Mouse (Mus musculus) cerebellum, adult 11 months (tissue): ENCODE data around the gene Hist1h3i.
"Not testable (repeated sequence)": the region's sequence is repeated elsewhere in the genome, so short reads cannot be mapped to it uniquely, and the experiment has no call there.

Experiments
- DNase-seq: peaks from one replicate; pipeline ENCODE4 v3.0.0; 2022

Hist1h3i gene

DNA sequence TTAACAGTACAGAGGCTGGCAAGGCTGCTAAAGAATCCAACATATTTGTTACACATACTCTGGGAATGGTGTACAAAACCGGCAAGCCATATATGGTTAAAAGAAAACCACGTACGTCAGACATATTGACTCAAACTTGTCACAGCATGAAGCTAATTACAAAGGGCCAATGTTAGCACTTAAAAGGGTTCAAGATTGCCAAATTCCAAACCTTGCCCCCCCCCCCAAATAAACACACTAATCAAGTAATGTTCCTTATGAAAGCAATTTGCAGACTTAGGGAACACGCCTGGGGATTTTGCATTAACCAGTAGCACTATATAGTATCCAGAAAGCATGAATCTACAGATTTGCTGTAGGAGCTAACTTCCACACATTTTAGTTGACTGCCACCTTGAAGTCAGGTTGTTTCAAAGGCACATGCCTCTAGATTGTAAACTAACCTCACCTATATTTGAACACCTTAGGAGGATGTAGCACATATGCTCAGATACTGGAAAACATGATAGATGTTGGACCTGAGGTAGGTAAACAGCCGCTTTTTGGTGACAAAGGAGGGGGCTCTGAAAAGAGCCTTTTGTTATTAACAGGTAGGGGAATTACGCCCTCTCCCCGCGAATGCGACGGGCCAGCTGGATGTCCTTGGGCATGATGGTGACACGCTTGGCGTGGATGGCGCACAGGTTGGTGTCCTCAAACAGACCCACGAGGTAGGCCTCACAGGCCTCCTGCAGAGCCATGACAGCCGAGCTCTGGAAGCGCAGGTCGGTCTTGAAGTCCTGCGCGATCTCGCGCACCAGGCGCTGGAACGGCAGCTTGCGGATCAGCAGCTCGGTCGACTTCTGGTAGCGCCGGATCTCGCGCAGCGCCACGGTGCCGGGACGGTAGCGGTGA, 562 bp downstream of the Hist1h3i start:
- peak; percentile 24 for DNase-seq

DNA sequence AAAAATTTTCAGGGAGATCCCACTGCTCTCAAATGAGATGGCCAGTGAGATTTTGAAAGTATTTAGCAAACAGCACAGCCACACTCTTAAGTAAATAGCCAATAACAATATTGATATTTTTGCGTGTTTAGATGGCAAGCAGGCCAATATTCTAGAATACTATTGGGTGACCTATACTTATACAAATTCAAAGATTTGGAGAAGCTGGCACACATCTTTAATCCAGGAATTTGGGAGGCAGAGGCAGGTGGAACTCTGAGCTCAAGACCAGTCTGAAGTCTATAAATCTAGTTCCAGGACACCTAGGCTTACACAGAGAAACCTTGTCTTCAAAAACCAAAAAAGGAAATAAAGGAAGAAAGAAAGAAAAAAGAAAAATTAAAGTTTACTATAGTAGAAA, 1.5 kb downstream of the Hist1h3i start:
- DNase-seq, result no peak

DNA sequence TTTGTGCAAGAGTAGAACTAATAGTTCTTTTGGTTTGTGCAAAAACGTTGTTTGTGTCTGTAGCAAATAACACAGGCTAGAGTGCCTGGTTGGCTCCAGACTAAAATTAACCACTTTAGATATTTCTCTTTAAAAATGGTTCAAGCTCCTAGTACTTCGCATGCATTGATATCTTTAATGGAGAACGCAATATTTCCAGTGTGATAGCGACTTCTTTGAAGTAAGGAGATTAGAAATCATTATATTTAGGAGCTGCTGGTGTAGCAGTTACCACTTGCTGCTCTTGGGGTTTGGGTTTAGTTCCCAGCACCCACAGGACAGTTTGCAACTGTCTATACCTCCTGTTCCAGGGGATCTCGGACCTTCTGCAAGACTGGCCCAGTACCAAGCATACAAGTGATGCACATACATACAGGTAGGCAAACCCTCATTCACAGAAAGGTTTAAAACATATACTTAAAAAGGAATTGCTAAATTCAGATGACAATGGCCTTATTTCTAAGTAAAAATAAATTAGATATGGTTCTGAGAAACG, 2.1 kb downstream of the Hist1h3i start:
- no peak for DNase-seq

DNA sequence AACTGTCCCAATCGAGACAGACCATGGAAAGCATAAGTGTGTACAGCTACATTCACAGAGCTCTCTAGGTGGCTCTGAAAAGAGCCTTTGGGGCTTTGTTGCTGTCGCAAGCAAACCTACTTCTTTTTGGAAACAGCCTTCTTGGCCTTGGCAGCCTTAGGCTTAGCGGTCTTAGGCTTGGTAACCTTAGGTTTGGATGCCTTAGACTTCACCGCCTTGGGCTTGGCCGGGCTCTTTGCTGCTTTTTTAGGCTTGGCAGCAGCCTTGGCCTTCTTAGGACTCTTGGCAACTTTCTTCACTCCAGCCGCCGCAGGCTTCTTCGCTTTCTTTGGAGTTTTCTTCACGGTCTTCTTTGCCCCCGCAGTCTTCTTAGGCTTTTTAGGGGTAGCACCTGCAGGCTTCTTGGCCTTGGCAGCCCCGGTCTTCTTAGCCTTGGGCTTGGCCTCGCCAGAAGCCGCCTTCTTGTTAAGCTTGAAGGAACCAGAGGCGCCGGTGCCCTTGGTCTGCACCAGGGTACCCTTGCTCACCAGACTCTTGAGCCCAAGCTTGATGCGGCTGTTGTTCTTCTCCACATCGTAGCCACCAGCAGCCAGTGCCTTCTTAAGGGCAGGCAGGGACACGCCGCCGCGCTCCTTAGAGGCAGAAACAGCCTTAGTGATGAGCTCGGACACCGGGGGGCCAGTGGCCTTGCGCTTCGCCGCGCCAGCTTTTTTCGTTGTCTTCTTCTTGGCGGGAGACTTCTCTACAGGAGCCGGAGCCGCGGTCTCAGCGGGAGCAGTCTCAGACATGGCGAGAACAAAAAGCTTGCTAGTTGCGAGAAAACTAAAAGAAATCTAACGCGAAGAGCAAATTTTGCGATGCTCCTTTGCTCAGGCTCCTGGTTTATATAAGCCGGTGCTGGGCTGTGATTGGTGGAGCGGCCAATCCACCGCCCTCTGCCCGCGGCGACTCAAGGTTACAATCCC, 3.1 kb downstream of the Hist1h3i start, which contains the start of gene Hist1h1b:
Gene Hist1h1b, minus strand, starts transcription at position 859 of the 965 bp plus-strand sequence.
- DNase-seq, result peak; percentile 72

DNA sequence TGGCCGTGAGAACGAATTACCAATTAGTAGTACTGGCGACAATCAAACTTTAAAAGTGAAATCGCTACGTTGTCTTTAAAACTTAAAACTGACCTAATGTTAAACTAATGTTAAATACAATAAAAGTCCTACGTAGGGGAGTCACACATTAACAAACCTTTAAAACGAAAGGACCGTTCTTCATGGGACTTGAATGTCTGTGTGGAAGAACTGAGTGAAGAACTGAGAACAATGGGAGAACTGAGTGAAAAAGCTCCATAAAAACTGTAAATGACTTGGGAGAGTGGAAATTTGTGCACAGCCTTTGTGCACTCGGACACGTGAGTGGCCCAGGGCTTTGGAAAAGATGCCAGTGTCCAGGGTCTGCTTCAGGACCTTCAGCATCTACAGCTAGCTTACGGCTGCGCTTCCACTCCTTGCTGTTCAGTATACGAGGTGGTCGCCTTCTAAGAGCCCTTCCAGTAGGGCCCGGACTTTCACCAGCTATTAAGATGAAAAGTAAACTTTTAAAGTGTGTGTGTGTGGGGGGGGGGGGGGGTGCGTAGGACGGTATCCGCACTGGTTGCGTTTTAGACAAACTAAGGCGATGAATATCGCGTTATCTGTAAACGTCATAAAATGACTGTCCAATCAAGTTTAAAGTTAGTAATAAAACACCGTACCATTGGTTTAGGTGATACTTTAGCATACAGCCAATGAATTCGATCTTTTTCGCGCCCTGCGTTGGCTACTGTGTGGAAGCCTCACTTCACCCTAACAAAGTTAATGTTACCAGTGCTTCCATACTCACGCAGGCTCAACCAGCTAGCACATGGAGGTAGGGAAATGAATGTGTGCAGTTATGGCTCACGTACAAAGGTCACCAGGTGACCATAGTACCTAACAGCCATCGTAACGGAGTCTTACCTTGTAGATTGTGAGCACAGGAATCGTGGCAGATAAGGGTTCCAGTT, 4.1 kb downstream of the Hist1h3i start:
- peak; percentile 57 for DNase-seq

DNA sequence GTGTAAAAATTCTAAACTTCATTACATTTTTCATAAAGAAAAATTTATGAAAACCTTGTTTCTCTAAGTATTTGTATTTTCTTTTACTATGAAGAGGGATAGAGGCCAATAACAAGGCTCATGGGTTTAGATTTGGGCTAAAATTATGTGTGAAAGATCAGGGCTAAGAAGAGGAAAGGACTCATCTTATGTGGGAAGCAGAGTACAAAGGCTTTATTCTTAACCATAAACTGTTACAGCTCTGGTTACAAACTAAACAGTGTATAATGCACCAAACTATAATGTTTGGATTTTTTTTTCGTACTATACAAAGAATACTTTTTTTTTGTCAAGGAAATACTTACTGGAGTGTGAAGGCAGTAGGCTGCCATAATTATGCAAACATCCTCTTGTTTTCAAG, 27.5 kb downstream of the Hist1h3i start:
- no peak for DNase-seq

DNA sequence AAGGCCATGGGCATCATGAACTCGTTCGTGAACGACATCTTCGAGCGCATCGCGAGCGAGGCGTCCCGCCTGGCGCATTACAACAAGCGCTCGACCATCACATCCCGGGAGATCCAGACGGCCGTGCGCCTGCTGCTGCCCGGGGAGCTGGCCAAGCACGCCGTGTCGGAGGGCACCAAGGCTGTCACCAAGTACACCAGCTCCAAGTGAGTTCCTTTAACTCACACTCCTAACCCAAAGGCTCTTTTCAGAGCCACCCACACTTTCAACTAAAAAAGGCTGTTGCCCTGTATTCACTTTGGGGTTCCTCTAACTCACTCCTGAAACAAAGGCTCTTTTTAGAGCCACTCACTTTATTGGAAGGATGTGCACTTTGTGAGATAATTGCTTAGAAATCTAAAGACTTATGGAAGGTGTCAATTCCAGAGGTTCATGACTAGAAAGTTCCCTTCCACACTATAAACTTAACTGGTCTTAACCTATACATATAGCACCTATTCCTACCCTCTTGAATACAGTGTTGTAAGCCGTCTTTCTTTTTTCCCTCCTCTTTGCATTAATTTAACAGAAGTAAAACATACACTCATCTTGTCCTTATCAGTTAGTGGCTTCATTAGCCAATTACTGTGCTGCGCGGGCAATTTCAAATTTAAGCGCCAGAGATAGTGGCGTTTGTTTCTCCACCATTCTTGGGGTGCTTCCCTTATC, 28.7 kb downstream of the Hist1h3i start:
- DNase-seq, result not testable (repeated sequence)

DNA sequence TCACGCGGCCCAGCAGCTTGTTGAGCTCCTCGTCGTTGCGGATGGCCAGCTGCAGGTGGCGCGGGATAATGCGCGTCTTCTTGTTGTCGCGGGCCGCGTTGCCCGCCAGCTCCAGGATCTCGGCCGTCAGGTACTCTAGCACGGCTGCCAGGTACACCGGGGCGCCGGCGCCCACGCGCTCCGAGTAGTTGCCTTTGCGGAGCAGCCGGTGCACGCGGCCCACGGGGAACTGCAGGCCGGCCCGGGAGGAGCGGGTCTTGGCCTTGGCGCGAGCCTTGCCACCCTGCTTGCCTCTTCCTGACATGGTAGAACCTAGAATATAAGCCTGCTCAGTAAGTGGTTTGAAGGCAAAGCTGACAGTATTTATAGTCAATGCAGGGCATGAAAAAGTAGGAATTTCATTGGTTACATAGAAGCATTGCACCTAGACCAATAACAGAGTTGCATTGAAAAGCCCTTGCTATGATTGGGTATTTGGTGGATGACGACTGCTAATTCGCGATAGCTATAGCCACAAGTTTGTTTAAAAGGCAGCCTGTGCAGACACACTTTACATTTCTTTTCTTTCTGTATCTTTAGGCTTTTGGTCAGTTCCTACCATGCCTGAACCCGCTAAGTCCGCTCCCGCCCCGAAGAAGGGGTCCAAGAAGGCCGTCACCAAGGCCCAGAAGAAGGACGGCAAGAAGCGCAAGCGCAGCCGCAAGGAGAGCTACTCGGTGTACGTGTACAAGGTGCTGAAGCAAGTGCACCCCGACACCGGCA, 29.5 kb downstream of the Hist1h3i start, which contains the start of the genes Hist1h2ak and Hist1h2bn:
Gene Hist1h2ak, minus strand, starts transcription at position 304 of the 762 bp plus-strand sequence.
Gene Hist1h2bn, plus strand, starts transcription at position 600 of the 762 bp plus-strand sequence.
- peak; percentile 58 for DNase-seq

DNA sequence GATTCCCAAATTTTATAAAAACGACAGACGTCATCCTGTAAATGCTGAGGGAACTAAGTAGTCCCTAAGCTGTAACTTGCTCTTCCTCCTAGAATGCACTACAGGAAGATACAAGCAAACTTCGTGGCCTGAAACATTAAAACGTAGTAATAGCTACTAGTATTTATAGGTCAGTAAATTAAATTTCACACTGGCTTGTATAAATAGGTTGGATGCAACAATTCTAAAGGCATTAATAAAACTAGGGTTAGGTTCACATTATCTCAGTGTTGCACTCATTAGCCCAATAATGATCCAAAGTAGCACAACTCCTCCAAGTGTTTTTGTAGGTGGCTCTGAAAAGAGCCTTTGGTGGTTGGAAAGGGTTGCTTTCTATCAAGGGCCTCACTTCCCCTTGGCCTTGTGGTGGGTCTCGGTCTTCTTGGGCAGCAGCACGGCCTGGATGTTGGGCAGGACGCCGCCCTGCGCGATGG, 30.1 kb downstream of the Hist1h3i start:
- DNase-seq, result no peak

DNA sequence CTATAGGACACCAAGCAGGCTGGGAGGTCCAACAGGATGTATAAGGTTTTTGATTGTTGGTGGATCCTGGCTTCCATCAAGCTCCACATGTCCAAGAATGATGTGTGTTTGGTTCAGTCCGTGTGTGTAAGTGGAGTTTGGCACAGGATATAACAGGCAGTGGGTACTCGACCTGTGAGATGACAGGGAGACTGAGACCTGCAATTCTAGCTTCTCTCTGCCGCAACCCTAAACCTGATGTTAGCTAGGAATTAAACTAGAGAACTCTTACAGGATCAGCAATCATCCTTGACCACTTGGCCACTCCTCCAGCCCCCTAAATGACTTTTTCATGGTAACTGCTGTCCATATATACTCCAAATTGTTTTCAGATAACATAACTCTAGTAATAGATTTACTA, 30.8 kb downstream of the Hist1h3i start:
- no peak for DNase-seq

DNA sequence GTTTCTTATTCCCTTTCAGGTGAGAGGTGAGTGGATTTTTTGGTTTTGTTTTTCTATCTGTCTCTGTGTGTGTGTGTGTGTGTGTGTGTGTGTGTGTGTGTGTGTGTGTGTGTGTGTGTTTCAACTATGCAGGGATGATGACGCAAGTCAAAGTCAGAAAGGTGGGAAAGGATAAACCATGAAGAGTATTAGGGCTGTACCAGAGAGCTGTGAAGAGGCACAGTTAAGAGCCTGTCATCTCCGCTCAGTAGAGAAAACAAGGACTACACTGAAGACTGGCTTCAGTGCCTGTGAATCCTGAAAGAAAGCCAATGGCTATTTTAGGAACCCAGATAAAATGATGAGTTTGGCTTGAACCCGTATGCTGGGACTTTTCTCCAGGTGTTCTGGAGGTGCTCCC, 31.3 kb downstream of the Hist1h3i start:
- DNase-seq, result no peak

DNA sequence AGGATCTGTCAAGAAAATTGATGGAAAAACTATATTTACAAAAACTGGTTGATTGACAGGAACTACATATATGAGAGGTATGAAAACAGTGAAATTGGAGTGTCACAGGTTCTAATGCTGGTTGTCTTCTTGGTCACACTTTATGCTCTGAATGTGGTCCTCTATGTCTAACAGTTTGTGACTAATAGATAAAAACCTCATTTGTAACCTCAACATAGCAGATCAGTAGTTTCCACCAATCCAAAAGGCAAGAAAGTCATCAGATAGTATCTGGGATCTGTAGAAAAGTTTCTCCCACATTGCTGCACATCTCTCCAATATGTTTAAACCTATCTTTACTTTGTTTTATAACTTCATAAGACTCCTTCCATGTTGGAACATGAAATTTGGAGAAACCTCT, 31.8 kb downstream of the Hist1h3i start:
- no peak for DNase-seq

DNA sequence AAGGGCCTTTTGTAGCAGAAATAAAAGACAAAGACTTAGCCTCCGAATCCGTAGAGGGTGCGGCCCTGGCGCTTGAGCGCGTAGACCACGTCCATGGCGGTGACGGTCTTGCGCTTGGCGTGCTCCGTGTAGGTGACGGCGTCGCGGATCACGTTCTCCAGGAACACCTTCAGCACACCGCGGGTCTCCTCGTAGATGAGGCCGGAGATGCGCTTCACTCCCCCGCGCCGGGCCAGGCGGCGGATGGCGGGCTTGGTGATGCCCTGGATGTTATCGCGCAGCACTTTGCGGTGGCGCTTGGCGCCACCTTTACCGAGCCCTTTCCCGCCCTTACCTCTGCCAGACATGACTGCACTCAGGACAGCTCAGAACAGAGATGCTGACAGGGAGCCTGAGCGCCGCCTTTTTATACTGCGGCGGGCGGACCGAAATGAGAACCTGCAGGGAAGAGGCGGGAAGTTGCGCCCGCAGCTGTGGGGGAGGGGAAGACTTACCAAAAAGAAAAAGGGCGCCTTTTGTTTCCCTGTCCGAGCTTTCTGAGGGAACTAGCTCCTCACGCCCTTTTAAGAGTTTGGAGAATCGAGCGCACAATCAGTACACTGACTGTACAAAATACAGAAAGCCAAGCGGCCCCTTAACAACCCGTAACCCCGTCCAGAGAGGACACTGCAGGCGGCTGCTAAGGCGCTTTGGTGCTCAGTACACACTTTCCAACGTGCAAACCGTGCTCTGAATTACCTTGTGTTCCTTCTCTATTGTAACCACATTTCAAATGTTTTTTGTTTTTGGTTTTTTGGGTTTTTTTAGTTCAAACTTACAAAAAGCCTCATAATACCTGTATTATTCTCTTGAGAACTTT, 32.8 kb downstream of the Hist1h3i start, which contains the start of gene Hist1h4k:
Gene Hist1h4k, minus strand, starts transcription at position 347 of the 859 bp plus-strand sequence.
- DNase-seq, result peak; percentile 95

DNA sequence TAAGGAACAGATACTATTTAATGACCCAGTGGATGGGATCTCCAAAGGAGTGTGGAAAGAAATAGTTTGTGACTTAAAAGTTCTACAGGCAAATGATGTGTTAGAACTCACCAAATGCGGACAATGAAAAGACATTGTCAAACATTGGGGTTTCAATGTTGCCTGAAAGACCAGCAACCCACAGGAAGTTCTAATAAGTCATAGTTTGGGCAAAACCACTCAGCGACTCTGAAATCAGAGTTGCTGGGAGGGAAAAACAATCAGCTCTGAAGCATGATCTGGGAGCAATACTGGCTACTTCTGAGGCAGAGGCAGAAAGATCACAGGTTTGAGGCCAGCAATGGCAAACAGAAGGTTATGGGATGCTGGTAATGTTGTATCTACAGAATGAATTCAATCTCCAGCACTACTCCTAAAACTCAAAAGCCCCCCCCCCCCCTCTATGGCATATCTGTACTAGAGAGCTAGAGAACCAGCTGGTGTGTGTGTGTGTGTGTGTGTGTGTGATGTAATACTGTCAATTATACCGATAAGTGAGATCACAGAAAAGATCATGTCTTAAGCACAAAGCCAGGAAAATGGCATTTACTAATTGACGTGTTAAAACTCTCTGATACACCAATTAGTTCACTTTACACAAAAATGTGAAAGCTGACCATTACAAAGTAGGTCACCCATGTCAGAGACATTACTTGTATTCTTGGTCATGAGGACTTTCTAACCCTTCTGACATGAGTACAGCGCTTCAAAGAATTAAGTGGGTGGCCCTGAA, 33.6 kb downstream of the Hist1h3i start:
- no peak for DNase-seq

DNA sequence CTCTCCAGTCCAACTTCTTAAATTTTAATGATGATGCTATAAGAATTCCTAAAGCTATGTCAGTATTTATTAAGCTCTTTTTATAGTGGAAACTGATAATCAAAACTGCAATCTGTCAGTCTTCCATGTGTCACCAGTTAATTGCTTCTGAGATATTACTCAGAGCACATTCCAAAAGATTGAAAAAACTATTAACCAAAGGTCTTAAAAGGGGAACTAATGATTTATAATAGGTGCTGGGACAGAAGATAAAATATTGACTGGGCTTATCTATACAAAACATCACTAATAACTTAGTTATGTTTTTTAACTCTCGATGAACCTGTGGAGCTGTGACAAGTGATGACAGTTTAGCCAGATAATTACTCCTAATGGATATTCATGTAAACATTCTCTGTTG, 38.2 kb downstream of the Hist1h3i start:
- no peak for DNase-seq

DNA sequence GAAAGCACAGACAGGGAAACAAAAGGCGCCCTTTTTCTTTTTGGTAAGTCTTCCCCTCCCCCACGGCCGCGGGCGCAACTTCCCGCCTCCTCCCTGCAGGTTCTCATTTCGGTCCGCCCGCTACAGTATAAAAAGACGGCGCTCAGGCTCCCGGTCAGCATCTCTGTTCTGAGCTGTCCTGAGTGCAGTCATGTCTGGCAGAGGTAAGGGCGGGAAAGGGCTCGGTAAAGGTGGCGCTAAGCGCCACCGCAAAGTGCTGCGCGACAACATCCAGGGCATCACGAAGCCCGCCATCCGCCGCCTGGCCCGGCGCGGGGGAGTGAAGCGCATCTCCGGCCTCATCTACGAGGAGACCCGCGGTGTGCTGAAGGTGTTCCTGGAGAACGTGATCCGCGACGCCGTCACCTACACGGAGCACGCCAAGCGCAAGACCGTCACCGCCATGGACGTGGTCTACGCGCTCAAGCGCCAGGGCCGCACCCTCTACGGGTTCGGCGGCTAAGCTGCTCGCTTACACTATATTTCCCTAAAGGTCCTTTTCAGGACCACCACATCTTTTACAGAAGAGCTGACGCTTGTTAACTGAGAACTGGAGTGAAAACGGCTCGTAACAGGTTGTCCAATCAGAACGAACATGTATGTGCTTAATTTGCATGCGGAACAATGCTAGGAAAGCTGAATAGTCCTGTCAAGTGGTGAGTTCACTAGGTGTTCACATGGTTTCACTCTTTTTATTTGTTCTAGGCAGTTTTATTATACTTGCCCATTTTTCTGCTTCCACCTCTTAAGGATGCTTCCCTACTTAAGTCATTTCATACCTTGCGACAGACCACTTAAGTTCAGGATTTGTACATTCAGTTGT, 48.0 kb downstream of the Hist1h3i start, which contains the start of gene Hist1h4j:
Gene Hist1h4j, plus strand, starts transcription at position 159 of the 862 bp plus-strand sequence.
- DNase-seq, result peak; percentile 80
